Comparison of ENCODE assay signal across 8 mouse cellular contexts in genomic region chr5:8622596-8623231, GRCm38 (mm10). TPM values are rescaled to one million over a fixed set of nuclear protein-coding genes. Genes with fewer than 3 reads are reported as not detected.
DNase-seq lines count a peak whose midpoint lies in the region; ATAC-seq and TF ChIP-seq lines count a peak whose summit lies in the region.

Gene Rundc3b (minus strand): TSS chr5:8622952.

- H3K36me3 ChIP-seq in embryonic facial prominence, embryonic 11.5 days (replicated peaks; ENCODE audit: control insufficient read depth, insufficient read depth, low read depth, low read length): no peaks in the 10 kb centered on the region
- H3K36me3 ChIP-seq in limb, embryonic 10.5 days: no peaks in the 10 kb centered on the region
- H3K36me3 ChIP-seq in midbrain, embryonic 12.5 days: no peaks in the 10 kb centered on the region
- no peaks in the 10 kb centered on the region for H3K36me3 ChIP-seq in small intestine, adult 2 months (ENCODE audit: control insufficient read depth, insufficient read depth, low read length)

- ATAC-seq in embryonic facial prominence, embryonic 11.5 days (replicated peaks; ENCODE audit: insufficient number of reproducible peaks, low FRiP score, low TSS enrichment, low read depth): peak; percentile 99
- ATAC-seq in midbrain, embryonic 12.5 days (ENCODE audit: low FRiP score, low read depth): peak; percentile 98
- no peak for ATAC-seq in erythroid progenitor cell, adult 5-6 weeks (replicated peaks; ENCODE audit: low FRiP score, poor library complexity, severe bottlenecking)

- peak within 1 kb of the TSS; percentile 81 for H3K4me3 ChIP-seq in embryonic facial prominence, embryonic 11.5 days (ENCODE audit: low read depth, low read length)
- peak within 1 kb of the TSS; percentile 88 for H3K4me3 ChIP-seq in limb, embryonic 10.5 days
- H3K4me3 ChIP-seq in midbrain, embryonic 12.5 days: peak within 1 kb of the TSS; percentile 91
- peak within 1 kb of the TSS; percentile 99 for H3K4me3 ChIP-seq in small intestine, adult 2 months (ENCODE audit: low read depth, low read length)

- peak within 1 kb of the TSS; percentile 74 for H3K9ac ChIP-seq in embryonic facial prominence, embryonic 11.5 days (replicated peaks; ENCODE audit: low read length)
- peak within 1 kb of the TSS; percentile 84 for H3K9ac ChIP-seq in midbrain, embryonic 12.5 days (replicated peaks)

- H3K9me3 ChIP-seq in embryonic facial prominence, embryonic 11.5 days (replicated peaks; ENCODE audit: control insufficient read depth, low read length): no peaks in the 10 kb centered on the region
- H3K9me3 ChIP-seq in limb, embryonic 10.5 days (replicated peaks): no peaks in the 10 kb centered on the region
- H3K9me3 ChIP-seq in midbrain, embryonic 12.5 days: no peaks in the 10 kb centered on the region

- DNase-seq in adrenal gland, postnatal 25 days: peak; percentile 93
- DNase-seq in embryonic facial prominence, embryonic 11.5 days (ENCODE audit: low spot score): peak; percentile 96
- DNase-seq in heart, adult 18-20 months: peak; percentile 84 to 89
- DNase-seq in kidney, adult 18-20 months: peak; percentile 89
- DNase-seq in limb, embryonic 10.5 days (ENCODE audit: low spot score): peak; percentile 90

- no peak for TF ChIP-seq CTCF in small intestine, adult 2 months (IDR thresholded peaks at IDR 0.05; ENCODE audit: extremely low read depth, insufficient read length, insufficient replicate concordance, low read depth, low read length)

- H3K27me3 ChIP-seq in embryonic facial prominence, embryonic 11.5 days (ENCODE audit: control insufficient read depth, insufficient read depth, low read length): no peaks in the 10 kb centered on the region
- peaks cover 15% of the 10 kb centered on the region for H3K27me3 ChIP-seq in limb, embryonic 10.5 days (ENCODE audit: low read depth, poor library complexity, severe bottlenecking)
- peaks cover 7% of the 10 kb centered on the region; the same call in 1 of the 2 replicates for H3K27me3 ChIP-seq in midbrain, embryonic 12.5 days
- no peaks in the 10 kb centered on the region for H3K27me3 ChIP-seq in small intestine, adult 2 months (ENCODE audit: control insufficient read depth, insufficient read depth, low read length)

- peak within 1 kb of the TSS; percentile 95 for H3K4me2 ChIP-seq in embryonic facial prominence, embryonic 11.5 days (ENCODE audit: low read depth, low read length)
- peak within 1 kb of the TSS; percentile 83 for H3K4me2 ChIP-seq in midbrain, embryonic 12.5 days (replicated peaks)

- WGBS in embryonic facial prominence, embryonic 11.5 days: 1% methylated on average over 52 of the region's 74 CpGs
- WGBS in limb, embryonic 10.5 days: under 1% methylated on average over 74 of the region's 74 CpGs
- 0% methylated on average over 50 of the region's 74 CpGs for WGBS in midbrain, embryonic 12.5 days
- 1% methylated on average over 72 of the region's 74 CpGs for WGBS in small intestine, adult 2 months

- H3K27ac ChIP-seq in embryonic facial prominence, embryonic 11.5 days (replicated peaks; ENCODE audit: low read depth, low read length): 0 out of 2 replicates have a peak within 1 kb of the TSS, but pooled peaks have one; percentile 41
- H3K27ac ChIP-seq in limb, embryonic 10.5 days: peak within 1 kb of the TSS; percentile 79
- peak within 1 kb of the TSS; percentile 86 for H3K27ac ChIP-seq in midbrain, embryonic 12.5 days (replicated peaks)
- H3K27ac ChIP-seq in small intestine, adult 2 months (ENCODE audit: insufficient read depth, low read depth, low read length): peak within 1 kb of the TSS; percentile 50

- H3K4me1 ChIP-seq in embryonic facial prominence, embryonic 11.5 days (ENCODE audit: control insufficient read depth, insufficient read depth, low read length): no peaks in the 10 kb centered on the region
- H3K4me1 ChIP-seq in limb, embryonic 10.5 days: peaks cover 11% of the 10 kb centered on the region
- H3K4me1 ChIP-seq in midbrain, embryonic 12.5 days: 0 out of 2 replicates have a peak, but pooled peaks cover 4% of the 10 kb centered on the region
- H3K4me1 ChIP-seq in small intestine, adult 2 months (ENCODE audit: control insufficient read depth, insufficient read depth, insufficient read length, low read length): peaks cover 2% of the 10 kb centered on the region; the same call in 1 of the 2 replicates

- no peak for TF ChIP-seq POLR2A in small intestine, adult 2 months (IDR thresholded peaks at IDR 0.05; ENCODE audit: low read depth, low read length)

RNA-seq across cellular contexts. Expression of gene Rundc3b, which starts in this region (rescaled TPM):
- 4.9 and 6.4 TPM in 2 replicates for total RNA-seq in adrenal gland, postnatal 25 days (2021)
- polyA plus RNA-seq in embryonic facial prominence, embryonic 11.5 days (2014; fragmentation: Nextera tagmentation; extraction: Ambion mirVana): 7.3 and 7.4 TPM in 2 replicates
- total RNA-seq in heart, adult 18-20 months (2021): under 1 TPM; 0.20 to 0.46 TPM
- polyA plus RNA-seq in limb, embryonic 10.5 days (2016; fragmentation: Nextera tagmentation; extraction: Ambion mirVana): 0.99 and 2.5 TPM in 2 replicates
- 21.7 and 24.3 TPM in 2 replicates for polyA plus RNA-seq in midbrain, embryonic 12.5 days (2016; fragmentation: Nextera tagmentation; extraction: Ambion mirVana)
- polyA plus RNA-seq in small intestine, adult 2 months (2012; rRNA removed): 0.69 and 3.0 TPM in 2 replicates
- not detected in 2 replicates for total RNA-seq in erythroid progenitor cell, adult 5-6 weeks (2015; ENCODE audit: low replicate concordance)
- total RNA-seq in erythroid progenitor cell, adult 5-6 weeks (2017; ENCODE audit: low replicate concordance): 1.0 and 1.1 TPM in 2 replicates

Comparison
In these comparisons a context has a peak if more than half of its experiments do, and no peak if none do; other contexts are left out.
1. Peak in DNase-seq in heart, adult 18-20 months; RNA of the gene not detected or under 1 TPM.